Mouse (Mus musculus): ENCODE data around the gene Tmem25. TPM values are rescaled to one million over a fixed set of nuclear protein-coding genes. Genes with fewer than 3 reads are reported as not detected.
A peak's percentile ranks its signal among the peaks of the same experiment; 100 is the strongest.

The Tmem25 gene
- polyA plus RNA-seq, 1 experiment from 2014 or later = 5.6 TPM

GRCm38 (mm10) chr9:44807778-44808177, 8.7 kb upstream of the Tmem25 start:
- DNase-seq (no peak), ATAC-seq (no peak)
- Histone ChIP-seq H3K9ac (replicated peaks) (no peak overlapping the region), H3K27ac (ENCODE audit: low read depth) (no peak overlapping the region), H3K36me3 (replicated peaks; ENCODE audit: insufficient read depth, low read length) (peaks cover 70% of the 10 kb centered on the region), H3K9me3 (ENCODE audit: low read length) (no peaks in the 10 kb centered on the region), H3K4me2 (ENCODE audit: low read depth, low read length) (no peak overlapping the region), H3K27me3 (ENCODE audit: insufficient read depth, low read length) (no peaks in the 10 kb centered on the region), H3K4me1 (ENCODE audit: insufficient read depth) (no peaks in the 10 kb centered on the region), H3K4me3 (ENCODE audit: low read depth, low read length) (no peak overlapping the region)
- WGBS (ENCODE audit: insufficient replicate concordance) = 92% methylated on average over 10 of the region's 10 CpGs
- TF ChIP-seq CTCF (IDR thresholded peaks at IDR 0.05; ENCODE audit: low read depth) (no peak), EP300 (IDR thresholded peaks at IDR 0.05; ENCODE audit: low read depth) (no peak)

- H3K36me3 ChIP-seq (replicated peaks; ENCODE audit: insufficient read depth, low read length) = peaks cover 66% of the 10 kb centered on the region
- DNase-seq (no peak), ATAC-seq (no peak)
- no peak overlapping the region for H3K4me2 ChIP-seq (ENCODE audit: low read depth, low read length)
- H3K27me3 ChIP-seq (ENCODE audit: insufficient read depth, low read length) = no peaks in the 10 kb centered on the region
- H3K27ac ChIP-seq (ENCODE audit: low read depth) = no peak overlapping the region
- H3K4me1 ChIP-seq (ENCODE audit: insufficient read depth) = no peaks in the 10 kb centered on the region
- no peak for TF ChIP-seq CTCF (IDR thresholded peaks at IDR 0.05; ENCODE audit: low read depth)
- TF ChIP-seq EP300 (IDR thresholded peaks at IDR 0.05; ENCODE audit: low read depth) = no peak
- 73% methylated on average over 5 of the region's 5 CpGs for WGBS (ENCODE audit: insufficient replicate concordance)
- H3K9me3 ChIP-seq (ENCODE audit: low read length) = no peaks in the 10 kb centered on the region
- no peak overlapping the region for H3K4me3 ChIP-seq (ENCODE audit: low read depth, low read length)
- H3K9ac ChIP-seq (replicated peaks) = no peak overlapping the region
These were observed 8.0 kb upstream of the Tmem25 start for GRCm38 (mm10) chr9:44807141-44807540.

- Histone ChIP-seq H3K27ac (ENCODE audit: low read depth) (no peak overlapping the region), H3K9me3 (ENCODE audit: low read length) (no peaks in the 10 kb centered on the region), H3K9ac (replicated peaks) (no peak overlapping the region), H3K27me3 (ENCODE audit: insufficient read depth, low read length) (no peaks in the 10 kb centered on the region), H3K36me3 (replicated peaks; ENCODE audit: insufficient read depth, low read length) (peaks cover 54% of the 10 kb centered on the region), H3K4me3 (ENCODE audit: low read depth, low read length) (no peak overlapping the region), H3K4me1 (ENCODE audit: insufficient read depth) (0 out of 2 replicates have a peak, but pooled peaks cover 3% of the 10 kb centered on the region), H3K4me2 (ENCODE audit: low read depth, low read length) (no peak overlapping the region)
- no peak for ATAC-seq
- 88% methylated on average over 5 of the region's 5 CpGs for WGBS (ENCODE audit: insufficient replicate concordance)
- DNase-seq = no peak
- no peak for TF ChIP-seq EP300 (IDR thresholded peaks at IDR 0.05; ENCODE audit: low read depth)
These were observed 6.4 kb upstream of the Tmem25 start for GRCm38 (mm10) chr9:44805536-44805935.

GRCm38 (mm10) chr9:44804678-44805077, 5.6 kb upstream of the Tmem25 start:
- Histone ChIP-seq H3K36me3 (replicated peaks; ENCODE audit: insufficient read depth, low read length) (peaks cover 45% of the 10 kb centered on the region), H3K9me3 (ENCODE audit: low read length) (no peaks in the 10 kb centered on the region), H3K9ac (replicated peaks) (no peak overlapping the region), H3K4me1 (ENCODE audit: insufficient read depth) (peaks cover 8% of the 10 kb centered on the region), H3K4me2 (ENCODE audit: low read depth, low read length) (no peak overlapping the region), H3K27me3 (ENCODE audit: insufficient read depth, low read length) (peaks cover 3% of the 10 kb centered on the region; the same call in 1 of the 2 replicates), H3K4me3 (ENCODE audit: low read depth, low read length) (no peak overlapping the region), H3K27ac (ENCODE audit: low read depth) (no peak overlapping the region)
- 88% methylated on average over 10 of the region's 10 CpGs for WGBS (ENCODE audit: insufficient replicate concordance)
- DNase-seq (no peak), ATAC-seq (no peak)
- TF ChIP-seq EP300 (IDR thresholded peaks at IDR 0.05; ENCODE audit: low read depth) (no peak), CTCF (IDR thresholded peaks at IDR 0.05; ENCODE audit: low read depth) (no peak)

GRCm38 (mm10) chr9:44802808-44803450, 3.8 kb upstream of the Tmem25 start, which contains the start of gene Ttc36:
Gene Ttc36, minus strand, starts transcription at chr9:44803072.
- 47% methylated on average over 4 of the region's 4 CpGs for WGBS (ENCODE audit: insufficient replicate concordance)
- peak; percentile 77 for DNase-seq
- H3K9ac ChIP-seq (replicated peaks) = peak within 1 kb of the TSS; percentile 60

GRCm38 (mm10) chr9:44801669-44802068, 2.6 kb upstream of the Tmem25 start:
- DNase-seq (no peak), ATAC-seq (no peak)
- Histone ChIP-seq H3K4me2 (ENCODE audit: low read depth, low read length) (peak overlapping the region; percentile 88), H3K9me3 (ENCODE audit: low read length) (no peaks in the 10 kb centered on the region), H3K27ac (ENCODE audit: low read depth) (peak overlapping the region; percentile 88), H3K27me3 (ENCODE audit: insufficient read depth, low read length) (peaks cover 10% of the 10 kb centered on the region), H3K36me3 (replicated peaks; ENCODE audit: insufficient read depth, low read length) (peaks cover 18% of the 10 kb centered on the region), H3K4me3 (ENCODE audit: low read depth, low read length) (peak overlapping the region; percentile 45), H3K4me1 (ENCODE audit: insufficient read depth) (peaks cover 19% of the 10 kb centered on the region), H3K9ac (replicated peaks) (peak overlapping the region; percentile 60)
- TF ChIP-seq CTCF (IDR thresholded peaks at IDR 0.05; ENCODE audit: low read depth) (no peak), EP300 (IDR thresholded peaks at IDR 0.05; ENCODE audit: low read depth) (no peak)
- WGBS (ENCODE audit: insufficient replicate concordance) = 50% methylated on average over 6 of the region's 6 CpGs

More at GRCm38 (mm10) chr9:44802808-44803450, 3.8 kb upstream of the Tmem25 start, which contains the start of gene Ttc36:
- peak; percentile 72 for ATAC-seq
- Histone ChIP-seq H3K4me2 (ENCODE audit: low read depth, low read length) (peak within 1 kb of the TSS; percentile 88), H3K27me3 (ENCODE audit: insufficient read depth, low read length) (peaks cover 10% of the 10 kb centered on the region), H3K4me1 (ENCODE audit: insufficient read depth) (peaks cover 19% of the 10 kb centered on the region), H3K27ac (ENCODE audit: low read depth) (peak within 1 kb of the TSS; percentile 88), H3K36me3 (replicated peaks; ENCODE audit: insufficient read depth, low read length) (peaks cover 30% of the 10 kb centered on the region), H3K4me3 (ENCODE audit: low read depth, low read length) (peak within 1 kb of the TSS; percentile 45), H3K9me3 (ENCODE audit: low read length) (no peaks in the 10 kb centered on the region)
- TF ChIP-seq EP300 (IDR thresholded peaks at IDR 0.05; ENCODE audit: low read depth) (peak; percentile 54; the same call in 1 of the 2 replicates), CTCF (IDR thresholded peaks at IDR 0.05; ENCODE audit: low read depth) (no peak)
